Mouse (Mus musculus) G1E (cell line): ENCODE measurements around the gene Tert.

Experiments used
- CTCF ChIP-seq: IDR thresholded peaks from 2 replicates; pipeline ENCODE4 v1.5.1; 2012; ENCODE audit warnings: low read depth, low read length, inconsistent platforms, mixed read lengths
- GATA1 ChIP-seq: IDR thresholded peaks from 2 replicates; pipeline ENCODE4 v1.6.1; 2012; ENCODE audit warnings: borderline replicate concordance, low read length, inconsistent platforms, mixed read lengths
- GATA2 ChIP-seq: IDR thresholded peaks from 2 replicates; pipeline ENCODE4 v1.6.1; 2012; ENCODE audit warnings: low read depth, low read length, inconsistent platforms, borderline replicate concordance
- POLR2AphosphoS5 ChIP-seq: IDR thresholded peaks from 2 replicates; pipeline ENCODE4 v1.6.1; 2012; ENCODE audit warnings: low read depth, low read length, inconsistent platforms; ENCODE audit not compliant: insufficient replicate concordance
- TAL1 ChIP-seq: conservative IDR thresholded peaks from 2 replicates; pipeline ENCODE4 v1.6.1; 2012; ENCODE audit warnings: low read depth, low read length, inconsistent platforms, mixed read lengths

DNA sequence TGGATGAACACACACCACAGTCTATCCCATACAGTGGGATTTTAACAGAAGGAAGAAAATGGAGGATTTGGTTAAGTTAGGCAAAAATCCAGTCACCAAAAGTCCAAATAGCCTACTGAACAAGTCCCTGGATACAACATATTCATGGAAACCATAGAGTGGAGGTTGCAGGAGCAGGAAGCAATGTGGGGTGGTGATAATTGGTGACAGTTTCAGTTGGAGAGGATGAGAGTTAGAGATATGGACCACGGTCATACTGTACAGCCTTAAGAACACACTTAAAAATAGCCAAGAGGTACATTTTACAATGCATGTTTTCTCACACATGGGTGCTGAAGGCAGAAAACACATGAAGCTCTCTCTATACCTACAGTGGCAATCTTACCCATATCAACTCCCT, 68.3 kb downstream of the Tert start:
- TF ChIP-seq GATA1 (no peak), CTCF (no peak), POLR2AphosphoS5 (no peak), TAL1 (no peak), GATA2 (no peak)
